Mouse (Mus musculus): Measurements from ENCODE around the gene Ndufaf7. TPM values are rescaled to one million over a fixed set of nuclear protein-coding genes. Genes with fewer than 3 reads are reported as not detected.

Gene Ndufaf7
- total and polyA plus RNA-seq, 3 experiments: 4.0 to 49.4 (median 40.0) TPM

GRCm38 (mm10) chr17:78942579-78942978, 5.6 kb downstream of the Ndufaf7 start:
- no peaks in the 10 kb centered on the region for H3K27me3 ChIP-seq (ENCODE audit: insufficient read depth, low read length)

DNA sequence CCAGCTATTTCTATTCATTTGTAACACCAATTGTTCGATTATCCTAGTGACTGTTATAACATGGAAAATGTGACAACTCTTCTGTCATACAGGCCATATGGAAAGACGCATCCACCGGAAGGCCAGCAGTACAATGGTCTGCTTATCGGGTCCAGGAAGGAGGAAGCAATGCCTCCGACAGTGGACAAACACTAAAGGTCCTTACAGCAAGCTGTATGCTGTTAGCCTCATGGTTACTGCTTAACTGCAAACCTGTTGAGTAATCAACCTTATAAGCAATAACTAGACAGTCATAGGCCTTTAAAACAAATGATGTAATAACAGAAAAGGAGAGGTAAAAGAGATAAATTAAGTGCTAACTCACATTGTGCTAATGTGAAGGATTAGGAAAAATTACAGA, 14.3 kb downstream of the Ndufaf7 start:
- TF ChIP-seq GATA2 (IDR thresholded peaks at IDR 0.05; ENCODE audit: borderline replicate concordance, low read depth, low read length): no peak
- TF ChIP-seq GATA1 (IDR thresholded peaks at IDR 0.05; ENCODE audit: borderline replicate concordance, low read length): no peak
- no peak for TF ChIP-seq CTCF (IDR thresholded peaks at IDR 0.05; ENCODE audit: low read depth, low read length)
- TF ChIP-seq POLR2AphosphoS5 (IDR thresholded peaks at IDR 0.05; ENCODE audit: insufficient replicate concordance, low read depth, low read length): no peak
- TF ChIP-seq TAL1 (conservative IDR thresholded peaks at IDR 0.05; ENCODE audit: low read depth, low read length): no peak
- ATAC-seq (ENCODE audit: extremely low read depth, insufficient number of reproducible peaks, low FRiP score, poor library complexity, severe bottlenecking): no peak
- H3K36me3 ChIP-seq (replicated peaks): peaks cover 19% of the 10 kb centered on the region
- H3K4me1 ChIP-seq (ENCODE audit: insufficient read depth, low read depth, low read length): no peaks in the 10 kb centered on the region
- H3K4me3 ChIP-seq (ENCODE audit: low read depth, low read length): no peak overlapping the region
- no peak for DNase-seq (ENCODE audit: low spot score)
- no peaks in the 10 kb centered on the region for H3K27me3 ChIP-seq (ENCODE audit: insufficient read depth, low read length)
- H3K9me3 ChIP-seq (replicated peaks): no peaks in the 10 kb centered on the region

More at GRCm38 (mm10) chr17:78942579-78942978, 5.6 kb downstream of the Ndufaf7 start:
- peaks cover 59% of the 10 kb centered on the region for H3K36me3 ChIP-seq (replicated peaks)
- ATAC-seq (ENCODE audit: extremely low read depth, insufficient number of reproducible peaks, low FRiP score, poor library complexity, severe bottlenecking) (no peak), DNase-seq (ENCODE audit: low spot score) (no peak)
- no peak overlapping the region for H3K4me3 ChIP-seq (ENCODE audit: low read depth, low read length)
- no peaks in the 10 kb centered on the region for H3K9me3 ChIP-seq (replicated peaks)
- no peak for TF ChIP-seq GATA1 (IDR thresholded peaks at IDR 0.05; ENCODE audit: borderline replicate concordance, low read length)
- no peak for TF ChIP-seq CTCF (IDR thresholded peaks at IDR 0.05; ENCODE audit: low read depth, low read length)
- no peak for TF ChIP-seq TAL1 (conservative IDR thresholded peaks at IDR 0.05; ENCODE audit: low read depth, low read length)
- no peak for TF ChIP-seq GATA2 (IDR thresholded peaks at IDR 0.05; ENCODE audit: borderline replicate concordance, low read depth, low read length)
- no peak for TF ChIP-seq POLR2AphosphoS5 (IDR thresholded peaks at IDR 0.05; ENCODE audit: insufficient replicate concordance, low read depth, low read length)
- peaks cover 6% of the 10 kb centered on the region for H3K4me1 ChIP-seq (ENCODE audit: insufficient read depth, low read depth, low read length)

DNA sequence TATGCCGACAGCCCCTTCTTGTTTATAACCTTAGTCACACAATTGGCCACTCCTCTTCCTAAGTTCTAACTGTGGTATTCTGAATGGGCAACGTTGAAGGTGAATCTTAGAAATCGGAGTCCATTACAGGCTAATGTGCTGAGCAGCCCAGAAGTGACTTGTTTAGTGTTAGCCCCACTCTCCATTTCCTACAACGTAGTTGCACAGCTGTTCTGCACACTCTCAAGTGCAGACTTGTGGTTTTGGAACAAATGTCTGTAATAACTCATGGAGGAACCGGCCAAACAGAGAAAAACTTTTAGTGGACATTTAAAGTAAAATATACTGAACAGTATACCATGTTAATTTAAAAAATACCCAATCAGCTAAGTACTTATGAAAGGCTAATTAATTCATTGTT, 15.1 kb downstream of the Ndufaf7 start:
- H3K9me3 ChIP-seq (replicated peaks): no peaks in the 10 kb centered on the region
- no peak overlapping the region for H3K4me3 ChIP-seq (ENCODE audit: low read depth, low read length)
- H3K36me3 ChIP-seq (replicated peaks): peaks cover 11% of the 10 kb centered on the region
- ATAC-seq (ENCODE audit: extremely low read depth, insufficient number of reproducible peaks, low FRiP score, poor library complexity, severe bottlenecking) (no peak), DNase-seq (ENCODE audit: low spot score) (no peak)
- no peaks in the 10 kb centered on the region for H3K27me3 ChIP-seq (ENCODE audit: insufficient read depth, low read length)
- TF ChIP-seq CTCF (IDR thresholded peaks at IDR 0.05; ENCODE audit: low read depth, low read length) (no peak), GATA1 (IDR thresholded peaks at IDR 0.05; ENCODE audit: borderline replicate concordance, low read length) (no peak), POLR2AphosphoS5 (IDR thresholded peaks at IDR 0.05; ENCODE audit: insufficient replicate concordance, low read depth, low read length) (no peak), GATA2 (IDR thresholded peaks at IDR 0.05; ENCODE audit: borderline replicate concordance, low read depth, low read length) (no peak), TAL1 (conservative IDR thresholded peaks at IDR 0.05; ENCODE audit: low read depth, low read length) (no peak)
- H3K4me1 ChIP-seq (ENCODE audit: insufficient read depth, low read depth, low read length): no peaks in the 10 kb centered on the region

GRCm38 (mm10) chr17:78953240-78953639, 16.3 kb downstream of the Ndufaf7 start:
- TF ChIP-seq GATA2 (IDR thresholded peaks at IDR 0.05; ENCODE audit: borderline replicate concordance, low read depth, low read length): no peak
- TF ChIP-seq GATA1 (IDR thresholded peaks at IDR 0.05; ENCODE audit: borderline replicate concordance, low read length): no peak
- no peak for TF ChIP-seq CTCF (IDR thresholded peaks at IDR 0.05; ENCODE audit: low read depth, low read length)
- TF ChIP-seq TAL1 (conservative IDR thresholded peaks at IDR 0.05; ENCODE audit: low read depth, low read length): no peak
- no peak for TF ChIP-seq POLR2AphosphoS5 (IDR thresholded peaks at IDR 0.05; ENCODE audit: insufficient replicate concordance, low read depth, low read length)
- H3K36me3 ChIP-seq (replicated peaks): peaks cover 4% of the 10 kb centered on the region
- no peak for DNase-seq (ENCODE audit: low spot score)

DNA sequence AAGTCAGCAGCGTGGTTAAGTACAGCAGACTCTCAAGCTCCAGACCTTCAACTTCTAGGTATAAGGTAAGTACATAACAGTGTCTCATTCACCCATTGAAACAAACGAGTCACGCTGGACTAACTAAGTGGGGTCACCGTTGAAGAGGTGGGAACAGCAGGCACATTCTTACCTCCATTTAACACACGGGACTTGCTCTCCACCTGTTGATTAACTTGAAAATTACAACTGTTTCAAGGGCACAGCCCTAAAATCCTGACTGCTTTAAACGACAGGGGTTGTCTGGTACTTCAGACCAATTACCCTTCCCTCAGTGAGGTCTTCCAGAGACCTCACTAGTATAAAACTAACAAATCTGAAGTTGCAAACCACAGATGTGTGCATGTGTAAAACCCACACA, 22.5 kb downstream of the Ndufaf7 start:
- TF ChIP-seq POLR2AphosphoS5 (IDR thresholded peaks at IDR 0.05; ENCODE audit: insufficient replicate concordance, low read depth, low read length) (no peak), TAL1 (conservative IDR thresholded peaks at IDR 0.05; ENCODE audit: low read depth, low read length) (no peak), GATA2 (IDR thresholded peaks at IDR 0.05; ENCODE audit: borderline replicate concordance, low read depth, low read length) (no peak), CTCF (IDR thresholded peaks at IDR 0.05; ENCODE audit: low read depth, low read length) (no peak), GATA1 (IDR thresholded peaks at IDR 0.05; ENCODE audit: borderline replicate concordance, low read length) (no peak)
- DNase-seq (ENCODE audit: low spot score): no peak
- Histone ChIP-seq H3K9me3 (replicated peaks) (no peaks in the 10 kb centered on the region), H3K36me3 (replicated peaks) (no peaks in the 10 kb centered on the region), H3K4me3 (ENCODE audit: low read depth, low read length) (no peak overlapping the region), H3K27me3 (ENCODE audit: insufficient read depth, low read length) (no peaks in the 10 kb centered on the region), H3K4me1 (ENCODE audit: insufficient read depth, low read depth, low read length) (no peaks in the 10 kb centered on the region)
- no peak for ATAC-seq (ENCODE audit: extremely low read depth, insufficient number of reproducible peaks, low FRiP score, poor library complexity, severe bottlenecking)

More at GRCm38 (mm10) chr17:78953240-78953639, 16.3 kb downstream of the Ndufaf7 start:
- H3K9me3 ChIP-seq (replicated peaks): no peaks in the 10 kb centered on the region
- H3K4me3 ChIP-seq (ENCODE audit: low read depth, low read length): no peak overlapping the region
- no peak for ATAC-seq (ENCODE audit: extremely low read depth, insufficient number of reproducible peaks, low FRiP score, poor library complexity, severe bottlenecking)
- no peaks in the 10 kb centered on the region for H3K4me1 ChIP-seq (ENCODE audit: insufficient read depth, low read depth, low read length)
- no peaks in the 10 kb centered on the region for H3K27me3 ChIP-seq (ENCODE audit: insufficient read depth, low read length)

- H3K36me3 ChIP-seq (replicated peaks): no peaks in the 10 kb centered on the region
- ATAC-seq (ENCODE audit: extremely low read depth, insufficient number of reproducible peaks, low FRiP score, poor library complexity, severe bottlenecking): no peak
- DNase-seq (ENCODE audit: low spot score): no peak
- H3K4me1 ChIP-seq (ENCODE audit: insufficient read depth, low read depth, low read length): no peaks in the 10 kb centered on the region
- H3K9me3 ChIP-seq (replicated peaks): no peaks in the 10 kb centered on the region
- no peaks in the 10 kb centered on the region for H3K27me3 ChIP-seq (ENCODE audit: insufficient read depth, low read length)
- TF ChIP-seq GATA2 (IDR thresholded peaks at IDR 0.05; ENCODE audit: borderline replicate concordance, low read depth, low read length): no peak
- TF ChIP-seq GATA1 (IDR thresholded peaks at IDR 0.05; ENCODE audit: borderline replicate concordance, low read length): no peak
- TF ChIP-seq TAL1 (conservative IDR thresholded peaks at IDR 0.05; ENCODE audit: low read depth, low read length): no peak
- TF ChIP-seq POLR2AphosphoS5 (IDR thresholded peaks at IDR 0.05; ENCODE audit: insufficient replicate concordance, low read depth, low read length): no peak
- TF ChIP-seq CTCF (IDR thresholded peaks at IDR 0.05; ENCODE audit: low read depth, low read length): no peak
- no peak overlapping the region for H3K4me3 ChIP-seq (ENCODE audit: low read depth, low read length)
Measured at GRCm38 (mm10) chr17:78964387-78964786, 27.5 kb downstream of the Ndufaf7 start.

All from G1E (cell line).